Mouse (Mus musculus) heart, embryonic 16.5 days (tissue): Measurements from ENCODE around the gene Nmral1. TPM values are rescaled to one million over a fixed set of nuclear protein-coding genes. Genes with fewer than 3 reads are reported as not detected.
A peak's percentile ranks its signal among the peaks of the same experiment; 100 is the strongest.

Experiments
- ATAC-seq: fragments of 200-750 bp; cut with Nextera tagmentation; replicated peaks from 2 replicates; pipeline ENCODE4 v1.8.0; 2017; ENCODE audit warnings: moderate number of reproducible peaks; ENCODE audit not compliant: insufficient read depth, low FRiP score; ENCODE audit errors: extremely low read depth
- H3K27ac ChIP-seq: fragments of 300-500 bp; sonication (generic); 2 replicates; pipeline ENCODE4 v1.5.1; 2014; ENCODE audit warnings: mild to moderate bottlenecking, low read length, control low read depth, moderate library complexity
- H3K27me3 ChIP-seq: fragments of 300-500 bp; sonication (generic); 2 replicates; pipeline ENCODE4 v1.6.1; 2014; ENCODE audit warnings: low read length, mixed read lengths; ENCODE audit not compliant: control insufficient read depth, insufficient read depth
- H3K36me3 ChIP-seq: fragments of 300-500 bp; sonication (generic); 2 replicates; pipeline ENCODE4 v1.6.1; 2014; ENCODE audit not compliant: control insufficient read depth, insufficient read depth
- H3K4me1 ChIP-seq: fragments of 300-500 bp; sonication (generic); 2 replicates; pipeline ENCODE4 v1.6.1; 2014; ENCODE audit warnings: low read length, mixed read lengths; ENCODE audit not compliant: control insufficient read depth, insufficient read depth
- H3K4me2 ChIP-seq: fragments of 300-500 bp; sonication (generic); 2 replicates; pipeline ENCODE4 v1.6.1; 2014; ENCODE audit warnings: low read depth, mild to moderate bottlenecking, control low read depth, low read length
- H3K4me3 ChIP-seq: fragments of 300-500 bp; sonication (generic); 2 replicates; pipeline ENCODE4 v1.5.1; 2014; ENCODE audit warnings: mild to moderate bottlenecking, control low read depth, low read length
- H3K9ac ChIP-seq: fragments of 300-500 bp; sonication (generic); 2 replicates; pipeline ENCODE4 v1.6.1; 2014; ENCODE audit warnings: low read length, control low read depth
- H3K9me3 ChIP-seq: fragments of 300-500 bp; sonication (generic); replicated peaks from 2 replicates; pipeline ENCODE4 v1.6.1; 2016; ENCODE audit warnings: low read length; ENCODE audit not compliant: control insufficient read depth
- WGBS: fragments of 180-500 bp; shearing (Covaris S2); extraction: QIAGEN DNeasy Blood & Tissue Kit; methylation state at CpG from one replicate; pipeline ENCODE4 v1.1.7; 2014; 5-methylcytosine and 5-hydroxymethylcytosine counted together
- polyA plus RNA-seq: library from polyadenylated mRNA; unstranded; fragments of >200 nt; fragmentation: Nextera tagmentation; extraction: Ambion mirVana; gene quantifications from 2 replicates; pipeline ENCODE4 v1.2.1, GENCODE M21; 2015

Gene Nmral1
- polyA plus RNA-seq, 1 experiment from 2014 or later: 29.9 TPM

GRCm38 (mm10) chr16:4676836-4677235 is 42.3 kb downstream of the Nmral1 start:
- no peak for ATAC-seq

DNA sequence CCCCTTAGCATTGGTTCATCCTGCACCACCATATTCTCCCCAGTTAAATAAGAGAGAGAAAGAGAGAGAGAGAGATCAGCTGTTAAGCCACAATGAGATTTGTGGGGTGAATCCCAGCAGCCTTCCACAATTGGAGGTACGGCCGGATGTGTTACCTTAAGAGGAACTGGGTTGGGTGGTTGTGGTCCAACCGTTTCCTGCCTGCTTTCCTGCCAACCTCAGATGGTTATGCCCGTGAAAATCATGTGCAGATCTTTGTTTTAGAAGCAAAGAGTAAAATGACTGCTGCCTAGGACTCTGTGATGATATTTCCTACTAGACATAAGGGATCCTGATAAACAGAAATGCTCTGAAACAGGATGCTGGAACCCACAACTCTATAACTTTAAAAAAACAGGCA is 45.1 kb downstream of the Nmral1 start:
- no peaks in the 10 kb centered on the region for H3K9me3 ChIP-seq
- ATAC-seq: no peak
- H3K9ac ChIP-seq: no peak overlapping the region

More at GRCm38 (mm10) chr16:4676836-4677235, 42.3 kb downstream of the Nmral1 start:
- H3K9me3 ChIP-seq: no peaks in the 10 kb centered on the region
- WGBS: 89% methylated on average over 5 of the region's 5 CpGs
- no peak overlapping the region for H3K27ac ChIP-seq
- no peak overlapping the region for H3K9ac ChIP-seq
- H3K4me2 ChIP-seq: no peak overlapping the region
- no peak overlapping the region for H3K4me3 ChIP-seq
- H3K36me3 ChIP-seq: peaks cover 6% of the 10 kb centered on the region
- H3K4me1 ChIP-seq: peaks cover 10% of the 10 kb centered on the region
- H3K27me3 ChIP-seq: no peaks in the 10 kb centered on the region

DNA sequence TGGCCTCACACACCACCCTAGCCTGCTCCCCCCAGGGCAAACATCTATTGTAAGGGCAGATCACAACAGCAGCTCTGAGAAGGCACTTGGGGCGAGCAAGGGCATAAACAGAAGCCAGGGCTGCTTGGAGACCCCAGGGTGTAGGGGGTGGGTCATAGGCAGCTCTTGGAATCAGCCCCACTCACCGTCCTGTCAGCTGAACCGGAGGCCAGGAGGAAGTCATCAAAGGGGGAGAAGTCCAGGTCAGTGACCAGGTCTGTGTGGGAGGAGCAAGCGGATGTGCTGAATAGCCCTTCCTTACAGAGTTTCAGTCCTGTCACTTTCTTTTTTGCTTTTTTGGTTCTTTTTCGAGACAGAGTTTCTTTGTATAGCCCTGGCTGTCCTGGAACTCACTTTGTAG is 48.8 kb downstream of the Nmral1 start:
- Histone ChIP-seq H3K36me3 (peaks cover 12% of the 10 kb centered on the region; the same call in 1 of the 2 replicates), H3K4me3 (no peak overlapping the region), H3K27ac (no peak overlapping the region), H3K4me1 (no peaks in the 10 kb centered on the region), H3K4me2 (no peak overlapping the region), H3K9ac (no peak overlapping the region), H3K9me3 (no peaks in the 10 kb centered on the region), H3K27me3 (no peaks in the 10 kb centered on the region)
- WGBS: 61% methylated on average over 5 of the region's 5 CpGs
- no peak for ATAC-seq

More for the DNA sequence above, 45.1 kb downstream of the Nmral1 start:
- peaks cover 9% of the 10 kb centered on the region for H3K36me3 ChIP-seq
- peaks cover 9% of the 10 kb centered on the region for H3K4me1 ChIP-seq
- no peak overlapping the region for H3K4me3 ChIP-seq
- no peak overlapping the region for H3K4me2 ChIP-seq
- no peak overlapping the region for H3K27ac ChIP-seq
- H3K27me3 ChIP-seq: no peaks in the 10 kb centered on the region
- 83% methylated on average over 4 of the region's 4 CpGs for WGBS

DNA sequence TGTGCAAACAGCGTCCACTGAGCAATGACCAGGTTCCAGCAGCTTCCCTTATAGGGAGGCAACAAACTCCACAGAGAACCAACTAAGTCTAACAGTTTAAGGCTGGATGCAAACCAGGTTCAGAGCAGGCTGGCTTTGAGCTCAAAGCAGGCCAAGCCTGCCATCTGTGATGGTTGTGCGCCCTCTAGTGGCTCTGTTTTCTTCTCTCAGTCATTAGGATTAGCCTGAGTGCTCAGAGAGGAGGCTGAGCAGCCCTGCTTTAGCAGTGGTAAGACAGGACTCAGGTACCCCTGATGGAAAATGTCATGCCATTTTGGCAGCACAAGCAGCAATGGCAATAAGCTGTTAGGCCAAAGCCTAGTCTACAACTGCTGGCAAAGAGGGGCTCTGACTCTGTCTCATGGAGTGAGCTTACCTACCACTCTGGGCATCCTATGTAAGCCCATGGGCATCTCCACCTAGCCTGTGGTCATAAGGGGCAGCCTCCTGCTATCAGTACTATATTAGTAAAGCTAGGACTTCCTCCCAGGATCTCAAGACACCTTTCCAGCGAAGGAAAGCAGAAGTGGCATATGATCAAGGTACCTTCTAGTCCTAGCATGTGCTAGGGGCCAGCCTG is 51.9 kb downstream of the Nmral1 start:
- no peak overlapping the region for H3K4me2 ChIP-seq
- no peaks in the 10 kb centered on the region for H3K27me3 ChIP-seq
- ATAC-seq: peak; percentile 76
- peaks cover 12% of the 10 kb centered on the region; the same call in 1 of the 2 replicates for H3K36me3 ChIP-seq
- H3K27ac ChIP-seq: no peak overlapping the region
- WGBS: 17% methylated on average over 3 of the region's 3 CpGs
- no peak overlapping the region for H3K4me3 ChIP-seq
- H3K4me1 ChIP-seq: peaks cover 3% of the 10 kb centered on the region; the same call in 1 of the 2 replicates
- no peak overlapping the region for H3K9ac ChIP-seq
- no peaks in the 10 kb centered on the region for H3K9me3 ChIP-seq

DNA sequence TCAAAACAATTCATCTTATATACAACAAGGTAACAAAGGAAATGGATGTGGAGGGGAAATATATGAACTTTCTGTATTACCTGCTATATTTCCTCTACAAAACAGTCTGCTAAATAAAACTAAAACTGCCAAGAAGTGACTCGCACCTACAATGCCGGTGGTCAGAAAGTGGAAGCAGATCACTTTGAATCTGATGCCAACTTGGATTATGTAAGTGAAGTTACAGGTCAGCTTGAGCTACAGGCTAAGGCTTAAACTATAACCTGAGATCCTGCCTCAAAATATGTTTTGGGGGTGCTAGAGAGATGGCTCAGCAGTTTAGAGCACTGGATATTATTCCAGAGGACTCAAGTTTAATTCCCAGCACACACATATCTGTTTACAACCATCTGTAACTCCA is 53.4 kb downstream of the Nmral1 start:
- no peaks in the 10 kb centered on the region for H3K27me3 ChIP-seq
- H3K27ac ChIP-seq: no peak overlapping the region
- no peaks in the 10 kb centered on the region for H3K9me3 ChIP-seq
- peaks cover 3% of the 10 kb centered on the region; the same call in 1 of the 2 replicates for H3K4me1 ChIP-seq
- no peak for ATAC-seq
- peaks cover 12% of the 10 kb centered on the region; the same call in 1 of the 2 replicates for H3K36me3 ChIP-seq
- WGBS: 93% methylated on average over 2 of the region's 2 CpGs
- H3K4me3 ChIP-seq: no peak overlapping the region
- no peak overlapping the region for H3K9ac ChIP-seq
- H3K4me2 ChIP-seq: no peak overlapping the region

DNA sequence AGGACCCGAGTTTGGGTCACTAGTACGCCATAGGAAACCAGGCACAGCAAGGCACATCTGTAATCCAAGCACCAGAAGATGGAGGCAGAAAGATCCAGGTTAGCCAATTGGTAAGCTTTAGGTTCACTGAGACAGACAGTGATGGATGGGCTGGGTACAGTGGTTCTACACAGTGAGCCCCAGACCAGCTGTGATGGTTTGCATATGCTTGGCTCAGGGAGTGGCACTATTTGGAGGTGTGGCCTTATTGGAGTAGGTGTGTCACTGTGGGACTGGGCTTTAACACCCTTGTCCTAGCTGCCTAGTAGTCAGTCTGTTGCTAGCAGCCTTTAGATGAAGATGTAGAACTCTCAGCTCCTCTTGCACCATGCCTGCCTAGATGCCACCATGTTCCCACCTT is 55.4 kb downstream of the Nmral1 start:
- WGBS: 80% methylated on average over 2 of the region's 2 CpGs
- no peaks in the 10 kb centered on the region for H3K9me3 ChIP-seq
- H3K27me3 ChIP-seq: no peaks in the 10 kb centered on the region
- peaks cover 11% of the 10 kb centered on the region; the same call in 1 of the 2 replicates for H3K36me3 ChIP-seq
- H3K4me3 ChIP-seq: no peak overlapping the region
- no peak overlapping the region for H3K9ac ChIP-seq
- ATAC-seq: no peak
- peaks cover 9% of the 10 kb centered on the region for H3K4me1 ChIP-seq
- H3K4me2 ChIP-seq: no peak overlapping the region
- no peak overlapping the region for H3K27ac ChIP-seq

- H3K27me3 ChIP-seq: no peaks in the 10 kb centered on the region
- H3K4me3 ChIP-seq: no peak overlapping the region
- H3K9me3 ChIP-seq: no peaks in the 10 kb centered on the region
- H3K9ac ChIP-seq: no peak overlapping the region
- H3K4me2 ChIP-seq: no peak overlapping the region
- no peak overlapping the region for H3K27ac ChIP-seq
- no peak for ATAC-seq
- WGBS: 86% methylated on average over 2 of the region's 2 CpGs
- H3K4me1 ChIP-seq: peaks cover 22% of the 10 kb centered on the region
- 0 out of 2 replicates have a peak, but pooled peaks cover 6% of the 10 kb centered on the region for H3K36me3 ChIP-seq
Measured at GRCm38 (mm10) chr16:4661605-4662004, 57.6 kb downstream of the Nmral1 start.

Other genes starting within 250 kb of the Nmral1 start
- gene Srl, start 177.5 kb downstream of the Nmral1 start, polyA plus RNA-seq: 280 and 289 TPM in 2 replicates
- gene Tfap4, start 159.5 kb downstream of the Nmral1 start, polyA plus RNA-seq: 5.6 and 8.1 TPM in 2 replicates
- 12.3 and 14.2 TPM in 2 replicates for gene Glis2, start 124.6 kb downstream of the Nmral1 start, polyA plus RNA-seq
- 91.2 and 122 TPM in 2 replicates for gene Pam16, start 94.4 kb downstream of the Nmral1 start, polyA plus RNA-seq
- gene Vasn, start 79.4 kb downstream of the Nmral1 start, polyA plus RNA-seq: 15.7 and 17.2 TPM in 2 replicates
- gene Dnaja3, start 79.4 kb downstream of the Nmral1 start, polyA plus RNA-seq: 87.5 and 88.7 TPM in 2 replicates
- gene Coro7, start 39.6 kb downstream of the Nmral1 start, polyA plus RNA-seq: 13.7 TPM in 2 replicates
- gene Hmox2, start 7.0 kb upstream of the Nmral1 start, polyA plus RNA-seq: 98.1 and 101 TPM in 2 replicates
- gene Cdip1, start 70.9 kb upstream of the Nmral1 start, polyA plus RNA-seq: 119 and 136 TPM in 2 replicates
- 0.26 and 0.49 TPM in 2 replicates for gene 4930562C15Rik, start 116.1 kb upstream of the Nmral1 start, polyA plus RNA-seq
- 25.6 and 27.3 TPM in 2 replicates for gene Ubald1, start 161.0 kb upstream of the Nmral1 start, polyA plus RNA-seq
- 128 and 132 TPM in 2 replicates for gene Mgrn1, start 166.9 kb upstream of the Nmral1 start, polyA plus RNA-seq
- 119 and 125 TPM in 2 replicates for gene Nudt16l1, start 219.4 kb upstream of the Nmral1 start, polyA plus RNA-seq
- gene Anks3, start 244.8 kb upstream of the Nmral1 start, polyA plus RNA-seq: 34.8 and 36.6 TPM in 2 replicates